In the genomic region with DNA sequence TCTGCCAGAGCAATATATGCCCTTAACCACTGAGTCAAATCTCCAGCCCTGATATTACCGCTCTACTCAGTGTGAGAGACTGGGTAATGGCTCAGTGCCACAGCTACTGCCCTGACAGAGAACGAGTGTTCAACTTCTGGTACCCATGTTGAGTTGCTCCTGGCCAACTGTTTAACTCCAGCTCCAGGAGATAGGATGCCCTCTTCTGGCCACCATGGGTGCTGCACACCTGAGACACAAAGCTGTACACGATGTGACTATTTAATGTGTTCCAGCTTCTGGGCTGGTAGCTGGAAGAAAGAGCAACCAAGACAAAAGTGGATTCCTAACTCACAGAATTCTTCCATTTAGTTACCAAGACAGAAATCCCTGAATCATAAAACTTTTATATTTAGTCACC, we compare ENCODE assay signal across 1 mouse cellular context.
A peak's percentile ranks its signal among the peaks of the same experiment; 100 is the strongest.
TF ChIP-seq lines count a peak whose summit lies in the region.

No protein-coding gene starts in this region.

TF ChIP-seq in MEL, 35 proteins besides CTCF, POLR2A, EP300 and RAD21:
- TF ChIP-seq ELF1 (IDR thresholded peaks at IDR 0.05; ENCODE audit: low read depth, low read length) (no peak), SMC3 (IDR thresholded peaks at IDR 0.05; ENCODE audit: low read depth, low read length) (peak; percentile 64), ZC3H11A (IDR thresholded peaks at IDR 0.05; ENCODE audit: low read depth, low read length) (peak; percentile 25; the same call in 1 of the 2 replicates), GATA1 (IDR thresholded peaks at IDR 0.05; ENCODE audit: low read depth, low read length) (no peak), MEF2A (IDR thresholded peaks at IDR 0.05; ENCODE audit: extremely low read depth, insufficient replicate concordance, low read depth, low read length, poor library complexity, severe bottlenecking) (no peak)
